Mouse (Mus musculus): ENCODE data around the gene Krt84. TPM values are rescaled to one million over a fixed set of nuclear protein-coding genes. Genes with fewer than 3 reads are reported as not detected.
"Not testable (repeated sequence)": the region's sequence is repeated elsewhere in the genome, so short reads cannot be mapped to it uniquely, and the experiment has no call there.

Gene Krt84
- polyA plus RNA-seq, 1 experiment from 2014 or later: 0.13 TPM

GRCm38 (mm10) chr15:101538580-101538900, 5.9 kb upstream of the Krt84 start:
- peaks cover 36% of the 10 kb centered on the region for H3K4me1 ChIP-seq
- H3K27me3 ChIP-seq: peaks cover 20% of the 10 kb centered on the region
- 43% methylated on average over 4 of the region's 4 CpGs for WGBS
- H3K9ac ChIP-seq: no peak overlapping the region
- H3K9me3 ChIP-seq: no peaks in the 10 kb centered on the region; the same call in 1 of the 2 replicates
- no peak for ATAC-seq (ENCODE audit: low FRiP score, low read depth)
- no peak overlapping the region for H3K4me2 ChIP-seq (replicated peaks)
- H3K36me3 ChIP-seq: no peaks in the 10 kb centered on the region
- no peak overlapping the region for H3K4me3 ChIP-seq
- no peak overlapping the region for H3K27ac ChIP-seq

DNA sequence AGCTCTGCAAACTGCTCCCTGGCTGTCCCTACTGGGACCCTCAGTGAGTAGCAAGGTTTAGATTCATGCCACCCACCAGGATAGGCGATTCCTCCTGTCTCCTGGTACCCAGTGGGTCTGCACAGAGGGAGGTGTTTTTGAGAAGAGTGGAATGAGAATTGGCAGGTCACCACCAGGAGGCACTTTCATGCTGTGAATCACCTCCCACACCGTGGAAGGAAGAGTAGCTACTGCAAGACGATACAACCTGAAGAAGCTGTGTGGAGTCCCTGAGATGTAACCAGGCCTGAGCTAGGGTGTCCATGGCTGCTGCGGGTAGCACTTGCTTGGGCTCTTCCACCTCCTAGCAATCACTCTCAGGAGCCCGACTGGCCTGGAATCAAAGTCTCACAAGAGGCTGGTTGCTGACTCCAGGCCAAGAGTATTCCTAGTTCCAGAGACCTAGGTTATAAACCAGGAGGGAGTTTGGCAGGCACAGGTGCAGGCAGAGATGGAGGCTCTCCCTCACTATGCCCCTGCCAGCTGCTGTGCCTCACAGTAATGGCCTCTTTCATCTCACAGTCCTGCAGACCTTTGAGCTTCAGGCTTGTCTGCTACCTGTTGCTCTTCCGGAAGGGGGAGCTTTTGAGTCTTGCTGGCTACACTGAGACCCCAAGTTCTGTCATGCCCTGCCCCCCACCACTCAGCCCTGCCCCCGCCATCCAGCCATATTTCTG, 5.4 kb upstream of the Krt84 start:
- WGBS: 33% methylated on average over 7 of the region's 7 CpGs
- Histone ChIP-seq H3K4me1 (peaks cover 36% of the 10 kb centered on the region), H3K36me3 (no peaks in the 10 kb centered on the region), H3K27me3 (peaks cover 20% of the 10 kb centered on the region), H3K4me2 (replicated peaks) (no peak overlapping the region), H3K9me3 (no peaks in the 10 kb centered on the region; the same call in 1 of the 2 replicates), H3K9ac (no peak overlapping the region), H3K27ac (no peak overlapping the region; the same call in 1 of the 2 replicates), H3K4me3 (no peak overlapping the region)
- ATAC-seq (ENCODE audit: low FRiP score, low read depth): peak; percentile 22; the same call in 1 of the 2 replicates

- Histone ChIP-seq H3K27me3 (peaks cover 30% of the 10 kb centered on the region), H3K4me2 (replicated peaks) (no peak overlapping the region), H3K9ac (no peak overlapping the region), H3K27ac (no peak overlapping the region), H3K36me3 (no peaks in the 10 kb centered on the region), H3K4me1 (peaks cover 26% of the 10 kb centered on the region), H3K4me3 (no peak overlapping the region), H3K9me3 (no peaks in the 10 kb centered on the region; the same call in 1 of the 2 replicates)
- WGBS: 58% methylated on average over 9 of the region's 9 CpGs
- no peak; the same call in 1 of the 2 replicates for ATAC-seq (ENCODE audit: low FRiP score, low read depth)
Observed at GRCm38 (mm10) chr15:101536054-101536850, 3.6 kb upstream of the Krt84 start.

- Histone ChIP-seq H3K4me3 (no peak overlapping the region), H3K4me1 (no peaks in the 10 kb centered on the region), H3K4me2 (replicated peaks) (no peak overlapping the region), H3K27me3 (peaks cover 44% of the 10 kb centered on the region), H3K27ac (no peak overlapping the region), H3K36me3 (no peaks in the 10 kb centered on the region), H3K9me3 (no peaks in the 10 kb centered on the region), H3K9ac (no peak overlapping the region)
- WGBS: 70% methylated on average over 4 of the region's 4 CpGs
- ATAC-seq (ENCODE audit: low FRiP score, low read depth): no peak
Observed at GRCm38 (mm10) chr15:101522556-101523232, 9.9 kb downstream of the Krt84 start.

GRCm38 (mm10) chr15:101519792-101520191, 12.8 kb downstream of the Krt84 start:
- Histone ChIP-seq H3K9ac (no peak overlapping the region), H3K4me1 (no peaks in the 10 kb centered on the region), H3K9me3 (no peaks in the 10 kb centered on the region), H3K36me3 (no peaks in the 10 kb centered on the region), H3K4me3 (no peak overlapping the region), H3K27ac (no peak overlapping the region), H3K4me2 (replicated peaks) (no peak overlapping the region), H3K27me3 (peaks cover 27% of the 10 kb centered on the region)
- 20% methylated on average over 2 of the region's 2 CpGs for WGBS
- ATAC-seq (ENCODE audit: low FRiP score, low read depth): no peak

- H3K27me3 ChIP-seq: peaks cover 15% of the 10 kb centered on the region
- not testable (repeated sequence) for H3K36me3 ChIP-seq; H3K9me3 ChIP-seq; H3K4me3 ChIP-seq; ATAC-seq (ENCODE audit: low FRiP score, low read depth); H3K9ac ChIP-seq; H3K4me2 ChIP-seq (replicated peaks); H3K27ac ChIP-seq; H3K4me1 ChIP-seq
- 71% methylated on average over 2 of the region's 2 CpGs for WGBS
Observed at GRCm38 (mm10) chr15:101517161-101517560, 15.5 kb downstream of the Krt84 start, which contains the start of gene Gm49425. Gene Gm49425 (minus strand): TSS chr15:101517261.

- no peak overlapping the region for H3K4me3 ChIP-seq
- no peak overlapping the region for H3K9ac ChIP-seq
- no peak for ATAC-seq (ENCODE audit: low FRiP score, low read depth)
- H3K27ac ChIP-seq: no peak overlapping the region
- no peaks in the 10 kb centered on the region for H3K9me3 ChIP-seq
- H3K4me1 ChIP-seq: 0 out of 2 replicates have a peak, but pooled peaks cover 5% of the 10 kb centered on the region
- WGBS: 71% methylated on average over 9 of the region's 9 CpGs
- no peaks in the 10 kb centered on the region for H3K36me3 ChIP-seq
- H3K4me2 ChIP-seq (replicated peaks): no peak overlapping the region
- peaks cover 14% of the 10 kb centered on the region; the same call in 1 of the 2 replicates for H3K27me3 ChIP-seq
Observed at GRCm38 (mm10) chr15:101508247-101508646, 24.4 kb downstream of the Krt84 start.

- Histone ChIP-seq H3K4me3 (no peak overlapping the region), H3K9ac (no peak overlapping the region), H3K27ac (no peak overlapping the region), H3K9me3 (no peaks in the 10 kb centered on the region), H3K4me2 (replicated peaks) (no peak overlapping the region), H3K27me3 (peaks cover 14% of the 10 kb centered on the region; the same call in 1 of the 2 replicates), H3K4me1 (0 out of 2 replicates have a peak, but pooled peaks cover 5% of the 10 kb centered on the region), H3K36me3 (no peaks in the 10 kb centered on the region)
- 50% methylated on average over 14 of the region's 14 CpGs for WGBS
- no peak for ATAC-seq (ENCODE audit: low FRiP score, low read depth)
Observed at GRCm38 (mm10) chr15:101506896-101507758, 25.5 kb downstream of the Krt84 start.

- Histone ChIP-seq H3K9ac (no peak overlapping the region), H3K36me3 (no peaks in the 10 kb centered on the region), H3K27me3 (peaks cover 6% of the 10 kb centered on the region; the same call in 1 of the 2 replicates), H3K4me2 (replicated peaks) (no peak overlapping the region), H3K4me1 (peaks cover 21% of the 10 kb centered on the region), H3K4me3 (no peak overlapping the region), H3K27ac (no peak overlapping the region), H3K9me3 (no peaks in the 10 kb centered on the region)
- no peak for ATAC-seq (ENCODE audit: low FRiP score, low read depth)
- 64% methylated on average over 2 of the region's 2 CpGs for WGBS
Observed at GRCm38 (mm10) chr15:101497181-101497580, 35.4 kb downstream of the Krt84 start.

DNA sequence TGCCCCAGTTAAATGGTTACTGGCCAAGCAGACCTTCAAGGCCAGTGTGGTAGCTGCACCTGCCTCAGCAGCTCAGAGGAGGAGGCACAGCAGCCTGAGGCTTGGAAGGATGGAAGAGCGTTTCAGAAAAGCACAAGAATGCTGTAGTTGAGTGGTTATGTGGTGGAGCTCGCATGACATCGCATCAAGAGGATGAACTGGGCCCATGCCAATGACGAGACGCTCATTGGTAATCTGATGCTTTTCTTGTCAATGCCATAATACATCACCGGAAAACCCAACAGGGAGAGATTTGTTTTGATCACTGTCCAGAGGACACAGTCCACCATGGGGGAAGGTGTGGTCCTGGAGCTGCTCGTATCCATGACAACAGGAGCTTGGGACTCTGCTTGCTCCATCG, 37.4 kb downstream of the Krt84 start:
- Histone ChIP-seq H3K4me1 (peaks cover 21% of the 10 kb centered on the region), H3K27ac (no peak overlapping the region), H3K36me3 (no peaks in the 10 kb centered on the region), H3K4me2 (replicated peaks) (no peak overlapping the region), H3K9ac (no peak overlapping the region), H3K9me3 (no peaks in the 10 kb centered on the region), H3K4me3 (no peak overlapping the region), H3K27me3 (0 out of 2 replicates have a peak, but pooled peaks cover 2% of the 10 kb centered on the region)
- 81% methylated on average over 8 of the region's 8 CpGs for WGBS
- no peak for ATAC-seq (ENCODE audit: low FRiP score, low read depth)

DNA sequence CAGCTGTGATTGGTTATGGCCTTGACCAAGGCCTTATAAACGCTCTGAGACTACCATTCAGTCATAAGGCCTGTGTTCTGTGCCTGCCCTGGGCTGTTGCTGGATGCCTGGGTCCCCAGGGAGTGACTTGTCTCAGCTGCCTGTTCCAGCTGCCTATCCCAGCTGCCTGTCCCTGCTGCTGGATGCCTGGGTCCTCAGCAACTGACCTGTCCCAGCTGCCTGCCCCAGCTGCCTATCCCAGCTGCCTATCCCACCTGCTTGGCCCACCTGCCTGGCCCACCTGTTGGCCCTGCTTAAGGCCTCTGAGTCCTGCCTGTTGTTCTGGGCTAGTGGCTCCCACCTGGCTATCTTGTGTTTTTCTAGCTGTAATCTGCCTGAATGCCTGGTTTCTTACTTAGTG, 38.4 kb downstream of the Krt84 start:
- H3K4me1 ChIP-seq: peaks cover 21% of the 10 kb centered on the region
- no peak overlapping the region; the same call in 1 of the 2 replicates for H3K27ac ChIP-seq
- H3K9me3 ChIP-seq: no peaks in the 10 kb centered on the region
- H3K9ac ChIP-seq: no peak overlapping the region
- WGBS: 28% methylated on average over 1 of the region's 1 CpGs
- no peak overlapping the region for H3K4me3 ChIP-seq
- H3K4me2 ChIP-seq (replicated peaks): no peak overlapping the region
- H3K36me3 ChIP-seq: no peaks in the 10 kb centered on the region
- ATAC-seq (ENCODE audit: low FRiP score, low read depth): no peak
- H3K27me3 ChIP-seq: 0 out of 2 replicates have a peak, but pooled peaks cover 2% of the 10 kb centered on the region

Data from limb, embryonic 13.5 days (tissue).